Mouse (Mus musculus): ENCODE results near the gene Tnfrsf13c.

DNA sequence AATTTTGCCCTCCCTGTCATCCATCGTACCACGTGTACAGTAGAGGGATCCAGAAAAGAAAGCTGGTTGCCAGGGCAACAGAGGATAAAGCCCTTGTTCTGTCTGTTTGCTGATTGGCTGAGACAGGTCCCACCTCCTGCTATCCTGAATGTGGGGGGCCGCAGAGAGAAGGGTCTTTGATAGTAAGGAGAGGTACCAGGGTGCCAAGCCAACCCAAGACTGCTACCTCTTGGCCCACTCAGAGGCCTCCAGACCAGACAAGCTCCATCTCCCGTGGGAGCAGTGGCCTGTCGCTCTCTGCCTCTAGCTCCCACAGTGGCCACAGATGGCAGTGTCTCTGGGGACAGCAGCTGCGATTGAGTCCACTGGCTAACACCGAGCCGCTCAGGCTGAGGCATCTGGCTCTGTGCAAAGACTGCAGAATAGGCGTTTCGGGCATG is 31.8 kb upstream of the Tnfrsf13c start:
- TF ChIP-seq CTCF (IDR thresholded peaks at IDR 0.05; ENCODE audit: low read depth, low read length) (no peak; the same call in 1 of the 2 replicates), POLR2A (IDR thresholded peaks at IDR 0.05; ENCODE audit: extremely low read depth, insufficient read depth, low read length) (no peak)
